Mouse (Mus musculus): ENCODE data around the gene Twist1. TPM values are rescaled to one million over a fixed set of nuclear protein-coding genes. Genes with fewer than 3 reads are reported as not detected.

Twist1 gene
- total and polyA plus RNA-seq, 3 experiments = not detected

- in situ Hi-C loops (cut with MboI; ENCODE audit: low pct_ligation_motif_present, low pct_unique_long_range_greater_than_20kb, low sequenced_read_pairs) = no loop called here
- Histone ChIP-seq H3K4me3 (replicated peaks in 1 of 3; ENCODE audit: low read depth in 2 of 3, low read length in 2 of 3, poor library complexity in 1 of 3) (no peak overlapping the region), H3K79me2 (replicated peaks; ENCODE audit: control insufficient read depth, extremely low read depth, insufficient read depth, poor library complexity, severe bottlenecking) (no peaks in the 10 kb centered on the region), H3K9me3 (replicated peaks; ENCODE audit: low read length) (no peaks in the 10 kb centered on the region), H3K36me3 (replicated peaks in 1 of 2; ENCODE audit: control insufficient read depth in 1 of 2, insufficient read depth in 1 of 2, low read length in 1 of 2) (no peaks in the 10 kb centered on the region), H3K9ac (ENCODE audit: insufficient read depth, low read depth) (no peak overlapping the region), H3K27ac (ENCODE audit: insufficient read depth, low read depth) (no peak overlapping the region), H3K27me3 (replicated peaks) (no peaks in the 10 kb centered on the region), H3K4me1 (ENCODE audit: control insufficient read depth in 1 of 2, insufficient read depth in 2 of 2) (no peaks in the 10 kb centered on the region), H3K4me2 (ENCODE audit: insufficient read depth, low read depth, poor library complexity, severe bottlenecking) (no peak overlapping the region)
- TF ChIP-seq TCF12 (IDR thresholded peaks at IDR 0.05; ENCODE audit: low read depth, low read length) = no peak
- no peak for TF ChIP-seq HCFC1 (IDR thresholded peaks at IDR 0.05; ENCODE audit: low read depth, low read length)
- no peak for TF ChIP-seq JUN (IDR thresholded peaks at IDR 0.05; ENCODE audit: insufficient read depth, low read depth, low read length)
- TF ChIP-seq PAX5 (IDR thresholded peaks at IDR 0.05; ENCODE audit: low read length) = no peak
- no peak for TF ChIP-seq SIN3A (IDR thresholded peaks at IDR 0.05; ENCODE audit: low read length)
- no peak for TF ChIP-seq IRF4 (IDR thresholded peaks at IDR 0.05; ENCODE audit: low read depth, low read length)
- no peak for TF ChIP-seq CTCF (conservative IDR thresholded peaks at IDR 0.05 in 1 of 2, IDR thresholded peaks at IDR 0.05 in 1 of 2; ENCODE audit: low read depth in 2 of 2, low read length in 2 of 2)
- no peak for TF ChIP-seq E2F4 (IDR thresholded peaks at IDR 0.05; ENCODE audit: insufficient replicate concordance, low read depth, low read length)
- TF ChIP-seq MEF2A (IDR thresholded peaks at IDR 0.05; ENCODE audit: borderline replicate concordance, low read depth, low read length) = no peak
- no peak for TF ChIP-seq SMC3 (IDR thresholded peaks at IDR 0.05; ENCODE audit: low read depth, low read length)
- TF ChIP-seq BHLHE40 (IDR thresholded peaks at IDR 0.05; ENCODE audit: low read depth, low read length) = no peak
- no peak for TF ChIP-seq NELFE (IDR thresholded peaks at IDR 0.05; ENCODE audit: low read depth, low read length)
- no peak for TF ChIP-seq USF1 (IDR thresholded peaks at IDR 0.05; ENCODE audit: low read depth, low read length)
- TF ChIP-seq RCOR1 (conservative IDR thresholded peaks at IDR 0.05; ENCODE audit: low read depth, low read length) = no peak
- no peak for TF ChIP-seq GABPA (IDR thresholded peaks at IDR 0.05; ENCODE audit: insufficient replicate concordance, low read depth, low read length)
- dilution Hi-C loops (cut with MboI; ENCODE audit: extremely low pct_ligation_motif_present, extremely low pct_unique_long_range_greater_than_20kb, low sequenced_read_pairs) = no loop called here
- DNase-seq (ENCODE audit: extremely low read depth) = no peak
Observed at GRCm38 (mm10) chr12:33927334-33928098, 30.0 kb upstream of the Twist1 start.

GRCm38 (mm10) chr12:33928331-33929192 is 28.9 kb upstream of the Twist1 start, which contains the start of gene Ferd3l:
Ferd3l (plus strand) TSS chr12:33928425.
- H3K9ac ChIP-seq (ENCODE audit: insufficient read depth, low read depth) = no peak within 1 kb of the TSS
- H3K27me3 ChIP-seq (replicated peaks) = no peaks in the 10 kb centered on the region
- H3K9me3 ChIP-seq (replicated peaks; ENCODE audit: low read length) = no peaks in the 10 kb centered on the region
- TF ChIP-seq KAT2A (IDR thresholded peaks at IDR 0.05; ENCODE audit: insufficient replicate concordance, low read length) = no peak
- in situ Hi-C loops (cut with MboI; ENCODE audit: low pct_ligation_motif_present, low pct_unique_long_range_greater_than_20kb, low sequenced_read_pairs) = no loop called here
- no peak within 1 kb of the TSS for H3K27ac ChIP-seq (ENCODE audit: insufficient read depth, low read depth)
- no peaks in the 10 kb centered on the region for H3K4me1 ChIP-seq (ENCODE audit: control insufficient read depth in 1 of 2, insufficient read depth in 2 of 2)
- H3K4me2 ChIP-seq (ENCODE audit: insufficient read depth, low read depth, poor library complexity, severe bottlenecking) = no peak within 1 kb of the TSS
- DNase-seq (ENCODE audit: extremely low read depth) = no peak
- no peak within 1 kb of the TSS for H3K4me3 ChIP-seq (replicated peaks in 1 of 3; ENCODE audit: low read depth in 2 of 3, low read length in 2 of 3, poor library complexity in 1 of 3)
- no peaks in the 10 kb centered on the region for H3K36me3 ChIP-seq (replicated peaks in 1 of 2; ENCODE audit: control insufficient read depth in 1 of 2, insufficient read depth in 1 of 2, low read length in 1 of 2)
- no peaks in the 10 kb centered on the region for H3K79me2 ChIP-seq (replicated peaks; ENCODE audit: control insufficient read depth, extremely low read depth, insufficient read depth, poor library complexity, severe bottlenecking)
- dilution Hi-C loops (cut with MboI; ENCODE audit: extremely low pct_ligation_motif_present, extremely low pct_unique_long_range_greater_than_20kb, low sequenced_read_pairs) = no loop called here

Data from CH12.LX (cell line).